ENCODE assay signal across 9 mouse cellular contexts in genomic region chr1:134450986-134451385, GRCm38 (mm10). TPM values are rescaled to one million over a fixed set of nuclear protein-coding genes. Genes with fewer than 3 reads are reported as not detected.
A peak's percentile ranks its signal among the peaks of the same experiment; 100 is the strongest.
DNase-seq lines count a peak whose midpoint lies in the region; ATAC-seq and TF ChIP-seq lines count a peak whose summit lies in the region.
"Had no signal": no experiment of that assay in that cellular context is flagged by ENCODE, and none has a peak within 500 bp of the region (broad histone marks: within the 10 kb centered on the region; RNA-seq: fewer than 3 reads in every experiment).

No protein-coding gene starts in this region.

- peaks cover 8% of the 10 kb centered on the region for H3K4me1 ChIP-seq in kidney, embryonic 15.5 days
- peaks cover 8% of the 10 kb centered on the region for H3K4me1 ChIP-seq in liver, postnatal 0 days (ENCODE audit: insufficient read depth)

- no peak overlapping the region for H3K4me3 ChIP-seq in kidney, embryonic 15.5 days (replicated peaks)
- H3K4me3 ChIP-seq in liver, postnatal 0 days (ENCODE audit: low read depth, low read length), result no peak overlapping the region
- H3K4me3 ChIP-seq: embryonic facial prominence, embryonic 15.5 days; limb, embryonic 12.5 days had no signal

- H3K27ac ChIP-seq in kidney, embryonic 15.5 days, result no peak overlapping the region
- no peak overlapping the region for H3K27ac ChIP-seq in liver, postnatal 0 days (ENCODE audit: low read depth)
- H3K27ac ChIP-seq: embryonic facial prominence, embryonic 15.5 days; limb, embryonic 12.5 days had no signal

- no peak for ATAC-seq in kidney, embryonic 15.5 days (replicated peaks; ENCODE audit: low FRiP score)
- no peak for ATAC-seq in liver, postnatal 0 days

- H3K9me3 ChIP-seq in kidney, embryonic 15.5 days (replicated peaks), result no peaks in the 10 kb centered on the region
- no peaks in the 10 kb centered on the region for H3K9me3 ChIP-seq in liver, postnatal 0 days (ENCODE audit: low read length)
- H3K9me3 ChIP-seq: embryonic facial prominence, embryonic 15.5 days; limb, embryonic 12.5 days had no signal

- TF ChIP-seq EP300 in liver, postnatal 0 days (IDR thresholded peaks at IDR 0.05; ENCODE audit: low read depth), result no peak

- H3K4me2 ChIP-seq in kidney, embryonic 15.5 days, result no peak overlapping the region
- H3K4me2 ChIP-seq in liver, postnatal 0 days (ENCODE audit: low read depth, low read length), result no peak overlapping the region
- H3K4me2 ChIP-seq: embryonic facial prominence, embryonic 15.5 days; limb, embryonic 12.5 days had no signal

- TF ChIP-seq CTCF in liver, postnatal 0 days (IDR thresholded peaks at IDR 0.05; ENCODE audit: low read depth), result peak; percentile 88

- DNase-seq in kidney, adult 9 months, result peak; percentile 59
- DNase-seq in MN1 (ENCODE audit: low spot score), result peak; percentile 57
- peak; percentile 57 for DNase-seq in c-Kit-positive CD71-positive TER-119-positive erythroid progenitor cells, embryonic 14.5 days (ENCODE audit: low spot score)
- peak; percentile 56 for DNase-seq in heart, postnatal 4 days
- DNase-seq in liver, postnatal 0 days, result peak; percentile 50
- DNase-seq in spleen, adult 12 weeks (ENCODE audit: low spot score), result peak; percentile 42

- no peak overlapping the region for H3K9ac ChIP-seq in kidney, embryonic 15.5 days
- H3K9ac ChIP-seq in liver, postnatal 0 days (replicated peaks), result no peak overlapping the region
- H3K9ac ChIP-seq: embryonic facial prominence, embryonic 15.5 days; limb, embryonic 12.5 days had no signal

- H3K36me3 ChIP-seq in kidney, embryonic 15.5 days, result no peaks in the 10 kb centered on the region
- no peaks in the 10 kb centered on the region for H3K36me3 ChIP-seq in liver, postnatal 0 days (replicated peaks; ENCODE audit: insufficient read depth, low read length)
- H3K36me3 ChIP-seq: embryonic facial prominence, embryonic 15.5 days; limb, embryonic 12.5 days had no signal

- 41% methylated on average over 3 of the region's 3 CpGs for WGBS in kidney, embryonic 15.5 days
- 26% methylated on average over 3 of the region's 3 CpGs for WGBS in liver, postnatal 0 days (ENCODE audit: insufficient replicate concordance)

- H3K27me3 ChIP-seq in kidney, embryonic 15.5 days, result peaks cover 4% of the 10 kb centered on the region; the same call in 1 of the 2 replicates
- no peaks in the 10 kb centered on the region for H3K27me3 ChIP-seq in liver, postnatal 0 days (ENCODE audit: insufficient read depth, low read length)
- H3K27me3 ChIP-seq: embryonic facial prominence, embryonic 15.5 days; limb, embryonic 12.5 days had no signal

RNA-seq across cellular contexts. Expression of gene Klhl12, which starts 4.3 kb away (rescaled TPM):
- 31.3 and 32.6 TPM in 2 replicates for polyA plus RNA-seq in kidney, embryonic 15.5 days (2015; fragmentation: Nextera tagmentation; extraction: Ambion mirVana)
- 10 to 100 TPM; 18.5 to 18.7 TPM for total RNA-seq in heart, postnatal 4 days (2021)
- 12.3 and 13.2 TPM in 2 replicates for polyA plus RNA-seq in liver, postnatal 0 days (2015; fragmentation: Nextera tagmentation; extraction: Ambion mirVana)

RNA-seq across cellular contexts. Expression of gene Adipor1, which starts 35.8 kb away (rescaled TPM):
- polyA plus RNA-seq in kidney, embryonic 15.5 days (2015; fragmentation: Nextera tagmentation; extraction: Ambion mirVana), result 88.0 and 91.1 TPM in 2 replicates
- total RNA-seq in heart, postnatal 4 days (2021), result 100 to 1,000 TPM; 126 to 130 TPM
- polyA plus RNA-seq in liver, postnatal 0 days (2015; fragmentation: Nextera tagmentation; extraction: Ambion mirVana), result 93.5 and 98.9 TPM in 2 replicates

RNA-seq across cellular contexts. Expression of gene Rabif, which starts 43.5 kb away (rescaled TPM):
- polyA plus RNA-seq in kidney, embryonic 15.5 days (2015; fragmentation: Nextera tagmentation; extraction: Ambion mirVana), result 43.6 and 44.3 TPM in 2 replicates
- 10 to 100 TPM; 12.6 to 12.7 TPM for total RNA-seq in heart, postnatal 4 days (2021)
- polyA plus RNA-seq in liver, postnatal 0 days (2015; fragmentation: Nextera tagmentation; extraction: Ambion mirVana), result 12.4 and 13.2 TPM in 2 replicates

RNA-seq across cellular contexts. Expression of gene Cyb5r1, which starts 45.6 kb away (rescaled TPM):
- 35.6 and 38.1 TPM in 2 replicates for polyA plus RNA-seq in kidney, embryonic 15.5 days (2015; fragmentation: Nextera tagmentation; extraction: Ambion mirVana)
- total RNA-seq in heart, postnatal 4 days (2021), result 10 to 100 TPM; 31.0 to 31.1 TPM
- 7.7 and 8.2 TPM in 2 replicates for polyA plus RNA-seq in liver, postnatal 0 days (2015; fragmentation: Nextera tagmentation; extraction: Ambion mirVana)
